Mouse (Mus musculus) ovary, adult 18-20 months (tissue): Measurements from ENCODE around the gene Immp2l.

ENCODE experiments used
- DNase-seq: peaks from one replicate; pipeline ENCODE4 v3.0.0; 2022; ENCODE audit warnings: low spot score, mixed read lengths

Immp2l gene

GRCm38 (mm10) chr12:41314811-41315461 lies 291.0 kb downstream of the Immp2l start:
- DNase-seq, result no peak

GRCm38 (mm10) chr12:41315871-41316270 lies 292.0 kb downstream of the Immp2l start:
- DNase-seq, result no peak

GRCm38 (mm10) chr12:41316426-41316825 lies 292.5 kb downstream of the Immp2l start:
- no peak for DNase-seq

- no peak for DNase-seq
These were observed 293.5 kb downstream of the Immp2l start for GRCm38 (mm10) chr12:41317431-41317830.

- no peak for DNase-seq
These were observed 298.1 kb downstream of the Immp2l start for GRCm38 (mm10) chr12:41322018-41322417.

GRCm38 (mm10) chr12:41324418-41324817 lies 300.5 kb downstream of the Immp2l start:
- no peak for DNase-seq

- DNase-seq, result no peak
These were observed 301.9 kb downstream of the Immp2l start for GRCm38 (mm10) chr12:41325756-41326155.

GRCm38 (mm10) chr12:41330988-41331671 lies 307.2 kb downstream of the Immp2l start:
- no peak for DNase-seq

GRCm38 (mm10) chr12:41345621-41346020 lies 321.7 kb downstream of the Immp2l start:
- DNase-seq, result no peak

- DNase-seq, result no peak
These were observed 323.6 kb downstream of the Immp2l start for GRCm38 (mm10) chr12:41347494-41347893.

- DNase-seq, result no peak
These were observed 325.5 kb downstream of the Immp2l start for GRCm38 (mm10) chr12:41349386-41349785.

GRCm38 (mm10) chr12:41349814-41350213 lies 325.9 kb downstream of the Immp2l start:
- DNase-seq, result no peak

- no peak for DNase-seq
These were observed 327.4 kb downstream of the Immp2l start for GRCm38 (mm10) chr12:41351275-41351674.

- DNase-seq, result no peak
These were observed 331.0 kb downstream of the Immp2l start for GRCm38 (mm10) chr12:41354857-41355256.

GRCm38 (mm10) chr12:41356040-41356439 lies 332.1 kb downstream of the Immp2l start:
- no peak for DNase-seq

GRCm38 (mm10) chr12:41386685-41387084 lies 362.8 kb downstream of the Immp2l start:
- DNase-seq, result no peak

- no peak for DNase-seq
These were observed 370.3 kb downstream of the Immp2l start for GRCm38 (mm10) chr12:41394231-41394630.

GRCm38 (mm10) chr12:41401136-41401535 lies 377.2 kb downstream of the Immp2l start:
- no peak for DNase-seq

- no peak for DNase-seq
These were observed 378.0 kb downstream of the Immp2l start for GRCm38 (mm10) chr12:41401923-41402322.

- DNase-seq, result no peak
These were observed 385.5 kb downstream of the Immp2l start for GRCm38 (mm10) chr12:41409431-41409830.

GRCm38 (mm10) chr12:41416635-41417034 lies 392.7 kb downstream of the Immp2l start:
- no peak for DNase-seq

- DNase-seq, result no peak
These were observed 393.2 kb downstream of the Immp2l start for GRCm38 (mm10) chr12:41417099-41417498.

GRCm38 (mm10) chr12:41417961-41418360 lies 394.1 kb downstream of the Immp2l start:
- no peak for DNase-seq
